Mouse (Mus musculus): ENCODE measurements around the gene 0610030E20Rik.

0610030E20Rik gene

DNA sequence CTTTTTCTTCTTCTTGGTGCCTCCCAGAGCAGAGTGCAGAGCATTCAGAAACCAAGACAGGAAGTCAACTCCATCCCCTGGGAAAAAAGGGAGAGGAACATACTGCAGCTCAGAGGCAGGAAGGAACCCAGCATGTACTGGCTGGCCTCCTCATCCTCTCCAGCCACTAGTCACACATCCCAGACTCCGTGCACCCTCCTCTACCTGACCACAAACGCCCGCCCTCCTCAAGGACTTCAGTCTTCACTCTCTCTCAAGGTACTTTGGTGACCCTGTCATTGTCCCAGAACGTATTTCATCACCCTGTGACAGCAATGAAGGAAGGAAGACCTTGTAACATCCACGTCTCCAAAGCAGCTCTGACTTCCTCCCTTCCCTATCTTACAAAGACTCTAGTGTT is 14.0 kb upstream of the 0610030E20Rik start:
- no peak for TF ChIP-seq GATA4 (IDR thresholded peaks at IDR 0.05; ENCODE audit: insufficient replicate concordance, low read length)

DNA sequence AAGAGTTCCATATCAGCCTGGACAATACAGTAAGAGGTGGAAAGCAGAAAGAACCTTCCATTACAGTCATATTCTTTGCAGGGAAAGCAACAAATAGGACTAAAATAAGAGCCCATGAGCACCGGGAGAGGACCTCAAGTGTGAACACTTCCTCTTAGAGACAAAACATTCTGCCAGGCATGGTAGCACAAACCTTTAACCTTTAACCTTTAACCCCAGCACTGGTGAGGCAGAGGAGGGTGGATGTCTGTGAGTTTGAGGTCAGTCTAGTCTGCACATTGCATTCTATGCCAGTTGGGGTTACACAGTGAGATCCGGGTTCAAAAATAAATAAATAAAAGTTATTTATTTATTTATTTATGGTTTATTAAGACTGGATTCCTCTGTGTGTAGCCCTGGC is 6.6 kb upstream of the 0610030E20Rik start:
- TF ChIP-seq GATA4 (IDR thresholded peaks at IDR 0.05; ENCODE audit: insufficient replicate concordance, low read length): no peak

DNA sequence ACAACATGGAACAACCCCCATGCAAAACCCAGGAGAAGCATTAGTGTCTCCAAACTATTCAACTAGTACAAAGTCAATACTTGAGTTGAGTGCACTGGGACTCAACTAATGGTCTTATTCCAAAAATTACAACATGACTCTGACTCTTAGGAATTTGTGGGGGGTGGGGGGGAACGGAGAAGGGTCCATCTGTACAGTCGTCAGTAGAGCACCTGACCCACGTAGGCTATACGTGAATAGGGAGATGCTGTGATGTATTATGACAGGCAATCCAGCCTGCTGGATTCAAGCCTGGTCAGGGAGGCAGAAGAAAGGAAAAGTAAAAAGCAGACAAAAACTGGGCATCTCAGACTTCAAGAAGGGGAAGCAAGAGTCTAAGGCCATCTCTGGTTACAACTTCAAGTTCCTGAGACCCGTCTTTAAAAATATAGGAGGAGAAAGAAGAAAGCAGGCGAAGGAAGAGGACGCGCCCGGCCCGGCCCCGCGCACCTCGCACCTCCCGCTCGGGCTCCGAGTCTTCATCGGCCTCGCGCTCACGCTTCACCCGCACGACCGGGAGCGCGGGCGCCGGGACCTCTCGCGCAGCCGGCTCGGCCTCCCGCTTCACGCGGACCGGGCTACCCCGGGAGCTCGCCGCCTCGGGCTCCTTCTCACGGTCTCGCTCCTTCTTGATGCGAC is 2.6 kb upstream of the 0610030E20Rik start:
- no peak for TF ChIP-seq GATA4 (IDR thresholded peaks at IDR 0.05; ENCODE audit: insufficient replicate concordance, low read length)

DNA sequence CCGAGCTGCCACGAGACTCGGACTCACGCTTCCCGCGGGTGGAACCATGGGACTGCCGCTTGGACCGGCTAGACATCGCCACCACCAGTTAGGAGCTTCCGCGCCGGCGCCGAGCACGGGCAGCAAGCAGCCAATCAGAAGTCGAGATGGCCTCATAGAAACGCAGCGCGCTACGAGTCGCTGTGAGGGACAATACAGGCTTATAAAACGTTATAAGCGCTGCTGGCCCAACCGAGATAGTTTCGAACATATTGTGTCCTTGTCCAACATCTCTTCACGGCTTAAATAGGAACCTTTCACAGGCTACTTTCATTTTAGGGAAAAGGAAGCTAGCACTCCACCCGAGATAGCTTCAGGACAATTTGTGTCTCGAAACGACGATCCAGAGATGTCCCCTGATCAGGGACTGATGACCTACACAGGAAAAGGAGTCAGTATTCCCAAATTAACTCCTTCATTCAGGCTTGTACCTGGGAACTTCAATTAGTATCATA is 2.0 kb upstream of the 0610030E20Rik start, which contains the start of gene Usp39:
TSS of gene Usp39 (minus strand) at position 111 of the 494 bp plus-strand sequence.
- peak; percentile 18; the same call in 1 of the 2 replicates for TF ChIP-seq GATA4 (IDR thresholded peaks at IDR 0.05; ENCODE audit: insufficient replicate concordance, low read length)

DNA sequence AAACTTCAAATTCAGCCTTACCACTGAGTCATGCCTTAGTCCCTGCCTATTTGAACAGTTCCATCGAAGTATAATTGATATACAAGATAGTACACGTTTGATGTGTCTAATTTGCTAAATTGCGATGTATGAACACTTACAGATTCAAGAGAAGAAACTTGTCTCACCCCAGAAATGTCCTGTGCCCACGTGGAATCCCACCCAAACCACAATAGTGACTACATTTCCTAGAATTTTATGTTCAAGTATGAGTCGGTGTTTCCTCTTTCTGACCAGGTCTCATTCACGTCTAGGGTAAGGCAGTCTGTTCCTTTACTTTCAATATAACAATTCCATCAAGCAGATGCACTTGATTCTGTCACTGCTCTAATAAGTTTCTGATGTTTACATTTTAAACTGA is 1.5 kb upstream of the 0610030E20Rik start:
- TF ChIP-seq GATA4 (IDR thresholded peaks at IDR 0.05; ENCODE audit: insufficient replicate concordance, low read length): no peak

GRCm38 (mm10) chr6:72346261-72346660 is 856 bp upstream of the 0610030E20Rik start:
- no peak for TF ChIP-seq GATA4 (IDR thresholded peaks at IDR 0.05; ENCODE audit: insufficient replicate concordance, low read length)

DNA sequence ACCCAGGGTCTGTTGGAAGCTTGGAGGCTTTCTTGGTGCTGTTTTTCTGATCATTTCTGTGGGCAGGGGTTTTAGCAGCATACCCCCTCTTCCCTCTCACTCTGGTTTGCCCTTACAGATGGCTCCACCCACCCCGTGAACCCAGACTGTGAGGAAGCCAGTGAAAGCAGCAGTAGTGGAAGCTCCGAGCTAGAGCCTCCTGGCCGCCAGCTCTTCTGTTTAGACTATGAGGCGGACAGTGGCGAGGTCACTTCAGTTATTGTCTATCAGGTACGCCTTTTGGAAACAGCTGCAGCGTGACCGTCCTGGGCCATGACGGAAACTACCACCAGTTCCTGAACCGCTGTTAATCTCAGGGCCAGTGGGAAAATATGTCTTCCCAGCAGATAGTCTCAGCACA is 1.3 kb downstream of the 0610030E20Rik start:
- no peak for TF ChIP-seq GATA4 (IDR thresholded peaks at IDR 0.05; ENCODE audit: insufficient replicate concordance, low read length)

GRCm38 (mm10) chr6:72350214-72350613 is 3.1 kb downstream of the 0610030E20Rik start:
- no peak for TF ChIP-seq GATA4 (IDR thresholded peaks at IDR 0.05; ENCODE audit: insufficient replicate concordance, low read length)

GRCm38 (mm10) chr6:72352636-72353405 is 5.7 kb downstream of the 0610030E20Rik start:
- no peak; the same call in 1 of the 2 replicates for TF ChIP-seq GATA4 (IDR thresholded peaks at IDR 0.05; ENCODE audit: insufficient replicate concordance, low read length)

DNA sequence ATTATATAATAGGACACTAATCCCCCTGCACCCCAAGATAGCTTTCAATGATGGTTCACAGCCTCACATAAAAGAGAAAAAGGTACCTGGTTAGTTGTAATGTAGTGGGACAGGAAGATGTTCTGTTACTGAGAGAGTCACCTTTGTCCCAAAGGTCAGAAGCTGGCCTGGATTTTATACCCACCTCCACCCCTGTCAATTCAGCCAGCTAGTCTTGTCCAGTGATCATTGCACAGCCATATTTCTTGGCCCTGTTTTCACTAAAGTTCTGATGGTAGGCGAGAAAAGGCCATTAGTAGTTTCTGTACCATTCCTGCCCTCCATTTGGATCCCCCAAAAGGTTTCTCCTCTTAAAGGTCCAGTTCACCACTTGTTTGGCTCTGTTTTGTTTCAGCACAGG is 6.9 kb downstream of the 0610030E20Rik start:
- no peak for TF ChIP-seq GATA4 (IDR thresholded peaks at IDR 0.05; ENCODE audit: insufficient replicate concordance, low read length)

- no peak; the same call in 1 of the 2 replicates for TF ChIP-seq GATA4 (IDR thresholded peaks at IDR 0.05; ENCODE audit: insufficient replicate concordance, low read length)
Observed at GRCm38 (mm10) chr6:72355066-72355911, 8.2 kb downstream of the 0610030E20Rik start, which contains the start of gene Tmem150a. Gene Tmem150a, plus strand, starts transcription at chr6:72355447.

DNA sequence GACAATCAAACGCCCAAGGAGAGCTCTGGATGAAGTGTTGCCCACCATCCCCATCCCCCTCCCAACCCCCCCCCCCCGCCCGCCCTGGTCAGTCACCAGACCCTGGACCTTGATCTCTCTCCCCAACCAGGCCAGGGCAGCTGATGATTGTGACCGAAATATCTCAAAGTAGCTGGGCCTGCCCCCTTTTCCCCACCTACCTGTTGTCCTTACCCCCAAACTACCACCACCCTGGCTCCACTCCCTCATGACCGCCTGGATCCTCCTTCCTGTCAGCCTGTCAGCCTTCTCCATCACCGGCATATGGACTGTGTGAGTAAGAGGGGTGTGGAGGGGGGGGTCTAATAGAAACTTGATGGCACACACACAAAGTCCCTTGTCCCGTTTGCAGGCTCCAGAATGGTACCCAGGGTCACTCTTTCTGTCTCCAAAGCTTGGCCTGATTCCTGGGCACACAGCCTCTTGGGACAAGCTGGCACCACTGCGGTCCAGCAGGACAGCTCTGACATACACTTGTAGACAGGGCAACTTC is 8.9 kb downstream of the 0610030E20Rik start:
- no peak for TF ChIP-seq GATA4 (IDR thresholded peaks at IDR 0.05; ENCODE audit: insufficient replicate concordance, low read length)

GRCm38 (mm10) chr6:72357164-72358079 is 10.3 kb downstream of the 0610030E20Rik start:
- no peak for TF ChIP-seq GATA4 (IDR thresholded peaks at IDR 0.05; ENCODE audit: insufficient replicate concordance, low read length)
